Mouse (Mus musculus): ENCODE measurements at regions not wholly inside any gene's neighbourhood (a gene's known extent, or its start where the extent isn't known, plus 50 kb on each side); places are given as distances from the start of the nearest gene placed in this dataset.

DNA sequence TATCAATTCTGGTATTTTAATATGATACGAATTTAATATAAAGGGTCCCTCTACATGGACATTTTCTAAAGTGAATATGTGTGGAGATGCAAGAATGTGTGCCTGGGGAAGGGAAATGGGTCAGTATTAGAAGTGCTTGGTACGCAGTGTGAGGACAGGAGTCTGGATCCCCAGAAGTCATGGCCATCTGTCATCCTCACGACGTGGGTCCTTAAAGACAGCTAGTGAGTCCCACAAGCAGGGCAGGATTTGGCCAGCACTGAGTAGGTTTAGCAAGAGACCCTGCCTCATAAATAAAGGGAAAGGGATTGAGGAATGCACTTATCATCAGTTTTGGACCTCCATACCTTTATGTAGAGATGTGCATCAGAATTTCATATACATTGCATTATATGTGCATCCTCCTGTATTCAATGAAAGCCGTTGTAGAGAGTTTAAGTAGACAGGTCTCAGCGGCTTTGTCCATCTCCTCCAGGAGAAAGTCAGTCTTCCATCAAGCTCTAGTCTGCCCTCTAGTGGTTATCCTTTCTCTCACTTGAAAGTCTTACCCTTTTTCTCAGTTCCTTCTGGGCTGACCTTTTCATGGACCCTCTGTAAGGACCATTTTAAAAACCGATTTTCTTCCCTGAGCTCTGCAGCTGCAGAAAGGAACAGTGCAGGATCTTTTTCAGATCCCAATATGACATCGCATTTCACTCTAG, 434.0 kb upstream of the Apob start:
- H3K27me3 ChIP-seq (replicated peaks; ENCODE audit: low read depth, poor library complexity, severe bottlenecking), result no peaks in the 10 kb centered on the region
- H3K36me3 ChIP-seq (replicated peaks), result no peaks in the 10 kb centered on the region
- H3K9me3 ChIP-seq, result no peaks in the 10 kb centered on the region
- WGBS, result 52% methylated on average over 8 of the region's 8 CpGs
- H3K27ac ChIP-seq (replicated peaks), result no peak overlapping the region
- H3K4me1 ChIP-seq, result no peaks in the 10 kb centered on the region
- DNase-seq (ENCODE audit: low spot score), result no peak
- no peak overlapping the region for H3K4me3 ChIP-seq

GRCm38 (mm10) chr12:7548759-7549158, 428.7 kb upstream of the Apob start:
- DNase-seq (ENCODE audit: low spot score), result no peak
- no peak overlapping the region for H3K27ac ChIP-seq (replicated peaks)
- no peaks in the 10 kb centered on the region for H3K9me3 ChIP-seq
- 77% methylated on average over 1 of the region's 1 CpGs for WGBS
- no peaks in the 10 kb centered on the region for H3K36me3 ChIP-seq (replicated peaks)
- H3K4me3 ChIP-seq, result no peak overlapping the region
- H3K4me1 ChIP-seq, result no peaks in the 10 kb centered on the region
- H3K27me3 ChIP-seq (replicated peaks; ENCODE audit: low read depth, poor library complexity, severe bottlenecking), result no peaks in the 10 kb centered on the region

DNA sequence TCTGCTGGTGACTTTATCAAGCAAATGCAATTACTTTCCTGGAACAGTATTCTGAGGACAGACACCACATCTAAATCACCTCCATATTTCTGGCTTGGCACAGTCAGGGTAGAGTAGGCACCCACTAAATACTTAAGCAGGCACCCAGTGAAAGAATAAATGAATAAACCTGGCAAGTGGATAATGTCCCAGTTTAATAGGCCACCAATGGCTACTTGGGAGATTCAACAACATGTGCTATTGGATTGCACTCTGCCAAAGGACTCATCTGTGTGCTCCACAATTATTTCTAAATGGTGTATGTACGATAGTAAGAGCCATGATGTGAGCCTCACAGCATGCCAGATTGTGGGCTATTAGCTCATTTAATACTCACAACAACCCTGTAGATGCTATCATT, 417.2 kb upstream of the Apob start:
- H3K27ac ChIP-seq (replicated peaks), result no peak overlapping the region
- 88% methylated on average over 1 of the region's 1 CpGs for WGBS
- H3K9me3 ChIP-seq, result no peaks in the 10 kb centered on the region
- no peaks in the 10 kb centered on the region for H3K36me3 ChIP-seq (replicated peaks)
- H3K4me3 ChIP-seq, result no peak overlapping the region
- H3K4me1 ChIP-seq, result no peaks in the 10 kb centered on the region
- no peaks in the 10 kb centered on the region for H3K27me3 ChIP-seq (replicated peaks; ENCODE audit: low read depth, poor library complexity, severe bottlenecking)
- DNase-seq (ENCODE audit: low spot score), result no peak

DNA sequence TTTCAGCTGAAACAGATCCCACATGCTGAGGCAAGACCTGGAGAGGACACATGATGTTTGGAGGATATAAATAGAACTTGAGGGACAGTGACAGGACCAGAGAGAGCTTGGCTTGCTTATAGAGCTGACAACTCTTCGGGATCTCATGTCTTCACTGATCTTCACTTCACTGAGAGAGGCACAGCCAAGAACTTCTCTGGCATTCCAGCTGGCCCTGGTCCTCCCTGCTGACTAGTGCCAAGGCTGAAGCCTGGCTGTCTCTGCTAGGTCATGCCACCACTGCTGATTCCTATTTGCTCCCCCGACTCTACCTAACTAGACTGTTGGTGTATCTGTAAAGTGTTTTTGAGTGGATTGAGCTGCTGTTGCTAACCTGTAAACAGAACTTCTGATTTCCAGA, 401.4 kb upstream of the Apob start:
- no peaks in the 10 kb centered on the region for H3K9me3 ChIP-seq
- H3K27ac ChIP-seq (replicated peaks), result no peak overlapping the region
- H3K4me3 ChIP-seq, result no peak overlapping the region
- no peaks in the 10 kb centered on the region for H3K36me3 ChIP-seq (replicated peaks)
- no peaks in the 10 kb centered on the region for H3K4me1 ChIP-seq
- H3K27me3 ChIP-seq (replicated peaks; ENCODE audit: low read depth, poor library complexity, severe bottlenecking), result no peaks in the 10 kb centered on the region
- DNase-seq (ENCODE audit: low spot score), result no peak
- WGBS, result 95% methylated on average over 2 of the region's 2 CpGs

DNA sequence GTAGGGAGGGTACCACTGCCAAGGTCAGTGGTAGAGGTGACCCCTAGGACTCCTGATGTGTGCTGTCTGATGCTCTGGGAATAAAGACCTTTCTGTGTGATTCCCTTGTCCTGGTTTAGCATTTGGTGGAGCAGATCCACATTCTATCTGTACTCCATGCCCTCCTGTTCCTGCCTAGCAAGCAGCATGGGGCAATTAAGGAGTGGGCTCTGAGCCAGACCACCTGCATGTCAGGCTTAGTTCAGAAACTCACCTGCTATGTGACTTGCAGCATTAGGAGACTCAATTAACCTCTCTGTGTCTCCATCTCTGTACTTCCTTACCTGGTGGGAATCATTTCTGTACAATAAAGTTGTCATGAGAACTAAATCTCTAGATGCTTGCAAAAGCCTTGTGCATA, 389.9 kb upstream of the Apob start:
- H3K36me3 ChIP-seq (replicated peaks), result no peaks in the 10 kb centered on the region
- no peaks in the 10 kb centered on the region for H3K9me3 ChIP-seq
- no peaks in the 10 kb centered on the region for H3K27me3 ChIP-seq (replicated peaks; ENCODE audit: low read depth, poor library complexity, severe bottlenecking)
- no peaks in the 10 kb centered on the region for H3K4me1 ChIP-seq
- no peak overlapping the region for H3K27ac ChIP-seq (replicated peaks)
- DNase-seq (ENCODE audit: low spot score), result no peak
- no peak overlapping the region for H3K4me3 ChIP-seq

GRCm38 (mm10) chr12:7611272-7612092, 366.0 kb upstream of the Apob start:
- H3K27me3 ChIP-seq (replicated peaks; ENCODE audit: low read depth, poor library complexity, severe bottlenecking), result no peaks in the 10 kb centered on the region
- H3K9me3 ChIP-seq, result no peaks in the 10 kb centered on the region
- no peak overlapping the region for H3K27ac ChIP-seq (replicated peaks)
- DNase-seq (ENCODE audit: low spot score), result no peak
- H3K4me1 ChIP-seq, result no peaks in the 10 kb centered on the region
- H3K4me3 ChIP-seq, result no peak overlapping the region
- no peaks in the 10 kb centered on the region for H3K36me3 ChIP-seq (replicated peaks)
- 73% methylated on average over 3 of the region's 3 CpGs for WGBS

GRCm38 (mm10) chr12:7636417-7637175, 340.9 kb upstream of the Apob start:
- Histone ChIP-seq H3K27ac (replicated peaks) (no peak overlapping the region), H3K4me1 (no peaks in the 10 kb centered on the region), H3K36me3 (replicated peaks) (no peaks in the 10 kb centered on the region), H3K27me3 (replicated peaks; ENCODE audit: low read depth, poor library complexity, severe bottlenecking) (no peaks in the 10 kb centered on the region), H3K4me3 (no peak overlapping the region), H3K9me3 (no peaks in the 10 kb centered on the region)
- WGBS, result 67% methylated on average over 4 of the region's 4 CpGs
- no peak for DNase-seq (ENCODE audit: low spot score)

GRCm38 (mm10) chr12:7637629-7638028, 339.8 kb upstream of the Apob start:
- 79% methylated on average over 4 of the region's 4 CpGs for WGBS
- H3K4me3 ChIP-seq, result no peak overlapping the region
- H3K9me3 ChIP-seq, result no peaks in the 10 kb centered on the region
- no peak for DNase-seq (ENCODE audit: low spot score)
- no peaks in the 10 kb centered on the region for H3K4me1 ChIP-seq
- H3K36me3 ChIP-seq (replicated peaks), result no peaks in the 10 kb centered on the region
- H3K27ac ChIP-seq (replicated peaks), result no peak overlapping the region
- H3K27me3 ChIP-seq (replicated peaks; ENCODE audit: low read depth, poor library complexity, severe bottlenecking), result no peaks in the 10 kb centered on the region

DNA sequence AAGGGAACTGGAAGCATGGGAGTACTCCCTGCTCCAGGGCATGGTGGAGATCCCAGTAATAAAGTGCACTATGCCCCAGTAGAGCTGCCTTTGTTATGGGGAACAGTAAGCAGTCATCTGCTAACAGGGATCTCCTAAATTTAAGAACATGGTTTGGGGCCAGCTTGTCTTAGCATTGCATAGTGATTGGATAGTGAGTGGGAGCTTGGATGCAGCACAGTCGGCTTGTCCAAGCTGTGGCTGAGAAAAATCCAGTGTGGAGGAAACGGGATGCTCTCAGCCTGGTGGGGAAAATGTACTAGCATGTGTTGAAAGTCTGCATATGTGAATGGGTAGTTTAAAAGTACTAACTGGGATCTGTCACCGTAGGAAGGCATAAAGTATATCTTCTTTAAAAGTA, 326.6 kb upstream of the Apob start:
- no peak overlapping the region for H3K4me3 ChIP-seq
- no peak for DNase-seq (ENCODE audit: low spot score)
- no peaks in the 10 kb centered on the region for H3K9me3 ChIP-seq

GRCm38 (mm10) chr12:7662027-7662426, 315.4 kb upstream of the Apob start:
- no peak for DNase-seq (ENCODE audit: low spot score)
- no peaks in the 10 kb centered on the region for H3K36me3 ChIP-seq (replicated peaks)
- 59% methylated on average over 3 of the region's 3 CpGs for WGBS

More for the DNA sequence above, 326.6 kb upstream of the Apob start:
- Histone ChIP-seq H3K36me3 (replicated peaks) (no peaks in the 10 kb centered on the region), H3K27ac (replicated peaks) (no peak overlapping the region), H3K27me3 (replicated peaks; ENCODE audit: low read depth, poor library complexity, severe bottlenecking) (no peaks in the 10 kb centered on the region), H3K4me1 (no peaks in the 10 kb centered on the region)
- WGBS, result 86% methylated on average over 3 of the region's 3 CpGs

GRCm38 (mm10) chr12:7670114-7670513, 307.3 kb upstream of the Apob start:
- Histone ChIP-seq H3K27me3 (replicated peaks; ENCODE audit: low read depth, poor library complexity, severe bottlenecking) (no peaks in the 10 kb centered on the region), H3K4me1 (no peaks in the 10 kb centered on the region)
- WGBS, result 88% methylated on average over 3 of the region's 3 CpGs

More at GRCm38 (mm10) chr12:7662027-7662426, 315.4 kb upstream of the Apob start:
- Histone ChIP-seq H3K27me3 (replicated peaks; ENCODE audit: low read depth, poor library complexity, severe bottlenecking) (no peaks in the 10 kb centered on the region), H3K4me1 (no peaks in the 10 kb centered on the region), H3K9me3 (no peaks in the 10 kb centered on the region), H3K4me3 (no peak overlapping the region), H3K27ac (replicated peaks) (no peak overlapping the region)

GRCm38 (mm10) chr12:7670561-7670960, 306.9 kb upstream of the Apob start:
- Histone ChIP-seq H3K4me3 (no peak overlapping the region), H3K9me3 (no peaks in the 10 kb centered on the region), H3K27me3 (replicated peaks; ENCODE audit: low read depth, poor library complexity, severe bottlenecking) (no peaks in the 10 kb centered on the region), H3K36me3 (replicated peaks) (no peaks in the 10 kb centered on the region), H3K27ac (replicated peaks) (no peak overlapping the region), H3K4me1 (no peaks in the 10 kb centered on the region)
- no peak for DNase-seq (ENCODE audit: low spot score)
- 59% methylated on average over 1 of the region's 1 CpGs for WGBS

More at GRCm38 (mm10) chr12:7670114-7670513, 307.3 kb upstream of the Apob start:
- H3K9me3 ChIP-seq, result no peaks in the 10 kb centered on the region
- H3K27ac ChIP-seq (replicated peaks), result no peak overlapping the region
- no peak for DNase-seq (ENCODE audit: low spot score)
- no peaks in the 10 kb centered on the region for H3K36me3 ChIP-seq (replicated peaks)
- H3K4me3 ChIP-seq, result no peak overlapping the region

Measured in embryonic facial prominence, embryonic 10.5 days (tissue).